Mouse (Mus musculus) liver, embryonic 16.5 days (tissue): Measurements from ENCODE around the gene Acsbg1. TPM values are rescaled to one million over a fixed set of nuclear protein-coding genes. Genes with fewer than 3 reads are reported as not detected.

Experiments used
- ATAC-seq: fragments of 200-750 bp; cut with Nextera tagmentation; 2 replicates; pipeline ENCODE4 v1.8.0; 2017; ENCODE audit warnings: low read depth, mild to moderate bottlenecking, moderate number of reproducible peaks, moderate library complexity
- H3K27ac ChIP-seq: fragments of 300-500 bp; sonication (generic); 2 replicates; pipeline ENCODE4 v1.5.1; 2014; ENCODE audit warnings: mild to moderate bottlenecking, low read length
- H3K27me3 ChIP-seq: fragments of 300-500 bp; sonication (generic); 2 replicates; pipeline ENCODE4 v1.6.1; 2014; ENCODE audit warnings: low read depth, low read length, mixed read lengths; ENCODE audit not compliant: control insufficient read depth, insufficient read depth
- H3K36me3 ChIP-seq: fragments of 300-500 bp; sonication (generic); 2 replicates; pipeline ENCODE4 v1.6.1; 2014; ENCODE audit warnings: mild to moderate bottlenecking; ENCODE audit not compliant: control insufficient read depth, insufficient read depth
- H3K4me1 ChIP-seq: fragments of 300-500 bp; sonication (generic); 2 replicates; pipeline ENCODE4 v1.6.1; 2014; ENCODE audit warnings: low read depth, low read length, mixed read lengths; ENCODE audit not compliant: control insufficient read depth
- H3K4me2 ChIP-seq: fragments of 300-500 bp; sonication (generic); 2 replicates; pipeline ENCODE4 v1.6.1; 2014; ENCODE audit warnings: low read depth, low read length, mixed read lengths
- H3K4me3 ChIP-seq: fragments of 300-500 bp; sonication (generic); 2 replicates; pipeline ENCODE4 v1.5.1; 2014; ENCODE audit warnings: low read depth, mild to moderate bottlenecking, low read length
- H3K9ac ChIP-seq: fragments of 300-500 bp; sonication (generic); 2 replicates; pipeline ENCODE4 v1.6.1; 2014; ENCODE audit warnings: low read depth, low read length
- H3K9me3 ChIP-seq: fragments of 300-500 bp; sonication (generic); replicated peaks from 2 replicates; pipeline ENCODE4 v1.6.1; 2016; ENCODE audit warnings: low read length; ENCODE audit not compliant: control insufficient read depth
- WGBS: fragments of 180-500 bp; shearing (Covaris S2); extraction: QIAGEN DNeasy Blood & Tissue Kit; methylation state at CpG from one replicate; pipeline ENCODE4 v1.1.7; 2014; ENCODE audit not compliant: insufficient replicate concordance; 5-methylcytosine and 5-hydroxymethylcytosine counted together
- polyA plus RNA-seq: library from polyadenylated mRNA; unstranded; fragments of >200 nt; fragmentation: Nextera tagmentation; extraction: Ambion mirVana; gene quantifications from 2 replicates; pipeline ENCODE4 v1.2.1, GENCODE M21; 2015

The Acsbg1 gene
- 0.06 and 0.24 TPM in 2 replicates for polyA plus RNA-seq

DNA sequence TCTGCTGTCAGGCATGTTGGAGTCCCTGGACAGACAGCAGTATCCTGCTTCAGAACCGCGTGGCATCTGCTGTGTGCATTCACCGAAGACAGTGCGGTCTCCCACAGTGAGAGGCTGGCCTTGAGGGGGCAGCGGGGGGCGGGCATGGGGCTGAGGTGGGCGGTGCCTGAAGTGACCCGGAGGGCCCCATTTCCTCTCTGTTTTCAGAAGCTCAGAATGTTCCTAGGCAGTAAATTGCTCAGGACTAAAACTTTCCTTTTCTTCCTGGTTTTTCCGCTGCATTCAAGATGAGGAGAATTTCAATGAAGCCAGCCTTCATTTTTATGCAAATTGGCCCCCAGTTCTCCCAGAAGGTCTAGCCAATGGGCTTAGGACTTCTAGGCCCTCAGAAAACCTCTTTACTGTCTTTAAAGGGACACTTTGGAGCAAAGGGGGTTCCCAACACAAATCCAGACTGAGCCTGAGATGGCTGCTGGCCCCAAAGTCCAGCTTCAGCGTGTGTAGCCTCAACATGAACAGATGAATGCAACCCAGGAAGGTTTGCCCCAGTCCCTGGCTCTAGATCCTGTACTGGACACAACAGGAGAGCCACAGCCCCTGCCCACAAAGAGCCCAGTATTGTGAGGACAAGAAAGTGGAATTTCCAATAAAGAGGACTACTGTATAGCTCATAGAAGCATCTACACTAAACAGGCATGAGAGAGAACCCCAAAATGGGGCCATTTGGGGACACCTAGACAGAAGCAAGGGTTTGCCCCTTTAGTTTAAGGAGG, at the start of gene Acsbg1:
Gene Acsbg1 (minus strand): TSS at position 266 of the 773 bp plus-strand sequence.
- Histone ChIP-seq H3K36me3 (no peaks in the 10 kb centered on the region), H3K4me1 (no peaks in the 10 kb centered on the region), H3K9me3 (no peaks in the 10 kb centered on the region; the same call in 1 of the 2 replicates), H3K9ac (no peak within 1 kb of the TSS), H3K27me3 (no peaks in the 10 kb centered on the region), H3K27ac (no peak within 1 kb of the TSS), H3K4me2 (no peak within 1 kb of the TSS), H3K4me3 (no peak within 1 kb of the TSS)
- 25% methylated on average over 10 of the region's 10 CpGs for WGBS
- ATAC-seq = no peak

DNA sequence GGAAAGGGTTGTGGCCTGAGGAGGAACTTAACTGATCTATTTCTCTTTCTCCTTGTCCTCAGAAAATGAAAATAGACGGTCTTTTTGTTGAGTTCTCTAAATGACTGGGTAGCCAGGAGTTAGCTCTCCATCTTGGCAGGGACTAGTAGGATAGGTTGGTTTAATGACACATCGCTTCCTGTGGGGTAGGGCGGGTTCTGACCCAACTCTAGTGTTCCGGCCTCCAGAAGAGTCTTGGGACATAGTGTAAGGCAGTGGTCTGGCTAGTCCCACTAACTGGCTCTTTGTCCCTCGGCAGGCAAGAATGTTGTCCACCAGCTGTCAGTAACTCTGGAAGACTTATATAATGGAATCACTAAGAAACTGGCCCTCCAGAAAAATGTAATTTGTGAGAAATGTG, 46.4 kb upstream of the Acsbg1 start:
- H3K4me2 ChIP-seq = no peak overlapping the region
- no peak overlapping the region for H3K9ac ChIP-seq
- H3K36me3 ChIP-seq = peaks cover 32% of the 10 kb centered on the region
- H3K4me1 ChIP-seq = peaks cover 25% of the 10 kb centered on the region
- H3K4me3 ChIP-seq = no peak overlapping the region
- H3K27me3 ChIP-seq = no peaks in the 10 kb centered on the region
- 72% methylated on average over 5 of the region's 5 CpGs for WGBS
- no peaks in the 10 kb centered on the region for H3K9me3 ChIP-seq
- H3K27ac ChIP-seq = no peak overlapping the region
- ATAC-seq = no peak

DNA sequence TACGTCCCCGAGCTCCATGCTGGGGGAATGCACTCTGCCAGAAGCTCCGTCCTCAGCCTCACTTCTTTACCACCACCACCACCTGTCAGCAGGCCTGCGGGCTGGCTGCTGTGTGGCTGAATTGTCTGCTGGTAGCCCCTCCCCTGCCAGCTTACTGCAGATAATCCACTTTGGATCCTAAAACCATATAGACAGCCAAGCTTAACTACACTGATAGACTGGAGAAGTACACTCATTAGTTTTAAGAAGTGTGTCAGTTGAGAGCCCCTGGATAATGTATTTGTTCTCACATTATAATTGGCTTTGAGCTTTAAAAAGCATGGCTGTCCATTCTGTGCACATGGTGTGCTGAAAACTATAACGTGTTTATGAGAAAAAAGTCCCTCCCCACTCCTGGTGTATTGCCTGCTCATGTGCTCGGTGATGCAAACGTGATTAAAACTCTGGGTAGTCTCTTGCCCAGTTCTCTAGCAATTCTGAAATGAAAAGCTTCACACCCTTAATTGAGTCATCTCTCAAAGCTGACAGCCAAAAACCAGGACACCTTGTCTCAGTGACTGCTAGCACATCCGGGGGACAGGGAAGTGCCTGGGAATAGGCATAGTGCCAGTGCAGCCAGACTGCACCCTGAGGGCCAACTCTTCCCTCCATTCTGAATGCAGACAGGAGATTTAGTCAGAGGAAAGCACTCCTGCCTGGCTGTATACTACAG, 45.8 kb upstream of the Acsbg1 start:
- no peak for ATAC-seq
- no peak overlapping the region for H3K4me3 ChIP-seq
- H3K27ac ChIP-seq = no peak overlapping the region
- WGBS = 62% methylated on average over 8 of the region's 8 CpGs
- H3K4me1 ChIP-seq = peaks cover 32% of the 10 kb centered on the region
- no peak overlapping the region for H3K4me2 ChIP-seq
- H3K9ac ChIP-seq = no peak overlapping the region
- H3K27me3 ChIP-seq = no peaks in the 10 kb centered on the region
- H3K36me3 ChIP-seq = peaks cover 29% of the 10 kb centered on the region
- H3K9me3 ChIP-seq = no peaks in the 10 kb centered on the region

DNA sequence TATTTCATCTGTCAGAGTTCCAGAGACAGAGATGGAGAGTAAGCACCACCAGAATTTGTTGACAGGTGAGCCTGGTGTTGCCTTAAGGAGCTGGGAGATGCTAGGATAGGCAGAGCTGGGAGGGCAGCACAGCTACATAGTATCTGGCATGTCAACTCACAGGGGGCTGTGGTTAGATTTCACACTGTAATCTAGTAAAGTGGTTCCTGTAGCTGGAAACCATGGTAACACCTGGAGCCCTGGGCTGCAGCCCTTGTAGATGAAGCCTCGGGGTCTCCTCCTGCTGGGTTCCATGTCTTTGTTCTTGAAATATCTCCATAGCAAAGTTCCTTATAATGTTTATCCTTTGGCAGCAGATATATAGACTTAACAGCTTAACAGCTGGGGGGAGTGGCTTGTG, 43.9 kb upstream of the Acsbg1 start:
- Histone ChIP-seq H3K4me1 (peaks cover 47% of the 10 kb centered on the region), H3K4me2 (no peak overlapping the region), H3K36me3 (peaks cover 22% of the 10 kb centered on the region), H3K9ac (no peak overlapping the region), H3K4me3 (no peak overlapping the region), H3K27me3 (peaks cover 3% of the 10 kb centered on the region; the same call in 1 of the 2 replicates), H3K9me3 (no peaks in the 10 kb centered on the region), H3K27ac (no peak overlapping the region; the same call in 1 of the 2 replicates)
- 19% methylated on average over 1 of the region's 1 CpGs for WGBS
- no peak for ATAC-seq

DNA sequence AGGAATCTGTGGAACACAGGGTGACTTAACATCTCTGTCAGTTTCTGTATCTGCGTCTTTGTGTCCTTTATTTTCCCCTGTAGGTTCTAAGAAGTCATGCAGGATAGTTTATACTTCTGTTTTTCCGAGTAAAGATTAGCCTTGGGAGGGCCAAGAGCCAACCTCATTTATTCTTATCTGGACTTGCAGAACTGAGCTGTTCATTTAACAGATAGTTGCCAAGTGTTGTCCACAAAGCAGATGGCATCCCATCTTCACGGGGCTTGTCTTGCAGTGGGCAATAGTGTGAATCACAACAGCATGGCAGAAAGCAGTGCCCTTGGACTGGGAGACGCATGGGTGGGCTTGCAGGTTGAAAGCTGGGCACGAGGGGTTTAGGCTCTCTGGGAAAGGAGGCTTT, 42.7 kb upstream of the Acsbg1 start:
- H3K4me3 ChIP-seq = peak overlapping the region; percentile 29
- peak; percentile 76 for ATAC-seq
- H3K27me3 ChIP-seq = peaks cover 13% of the 10 kb centered on the region; the same call in 1 of the 2 replicates
- WGBS = 23% methylated on average over 5 of the region's 5 CpGs
- peak overlapping the region; percentile 35 for H3K9ac ChIP-seq
- H3K36me3 ChIP-seq = peaks cover 12% of the 10 kb centered on the region; the same call in 1 of the 2 replicates
- H3K27ac ChIP-seq = peak overlapping the region; percentile 91
- H3K9me3 ChIP-seq = no peaks in the 10 kb centered on the region
- peak overlapping the region; percentile 73 for H3K4me2 ChIP-seq
- peaks cover 51% of the 10 kb centered on the region for H3K4me1 ChIP-seq

DNA sequence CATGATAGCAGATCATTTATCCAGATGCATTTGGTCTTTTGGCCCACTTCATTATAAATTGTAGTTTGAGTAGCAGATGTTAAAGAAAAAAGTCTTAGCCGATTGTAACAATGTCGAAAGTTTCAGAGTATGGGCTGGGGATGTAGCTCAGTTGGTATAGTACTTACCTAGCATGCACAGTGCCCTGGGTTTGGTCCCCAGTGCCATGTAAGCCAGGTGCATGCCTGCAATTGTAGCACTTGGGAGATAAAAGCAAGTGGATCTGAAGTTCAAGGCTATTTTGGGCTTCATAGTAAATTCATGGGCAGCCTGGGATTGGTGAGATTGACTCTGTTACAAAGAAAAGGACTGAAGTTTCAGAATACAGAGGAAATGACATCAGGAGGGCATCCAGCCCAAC, 40.9 kb upstream of the Acsbg1 start:
- ATAC-seq = no peak
- H3K36me3 ChIP-seq = no peaks in the 10 kb centered on the region; the same call in 1 of the 2 replicates
- peak overlapping the region; percentile 73 for H3K4me2 ChIP-seq
- 77% methylated on average over 2 of the region's 2 CpGs for WGBS
- no peaks in the 10 kb centered on the region for H3K9me3 ChIP-seq
- peak overlapping the region; percentile 17; the same call in 1 of the 2 replicates for H3K9ac ChIP-seq
- H3K27me3 ChIP-seq = peaks cover 19% of the 10 kb centered on the region; the same call in 1 of the 2 replicates
- no peak overlapping the region for H3K4me3 ChIP-seq
- H3K4me1 ChIP-seq = peaks cover 57% of the 10 kb centered on the region
- peak overlapping the region; percentile 91 for H3K27ac ChIP-seq

DNA sequence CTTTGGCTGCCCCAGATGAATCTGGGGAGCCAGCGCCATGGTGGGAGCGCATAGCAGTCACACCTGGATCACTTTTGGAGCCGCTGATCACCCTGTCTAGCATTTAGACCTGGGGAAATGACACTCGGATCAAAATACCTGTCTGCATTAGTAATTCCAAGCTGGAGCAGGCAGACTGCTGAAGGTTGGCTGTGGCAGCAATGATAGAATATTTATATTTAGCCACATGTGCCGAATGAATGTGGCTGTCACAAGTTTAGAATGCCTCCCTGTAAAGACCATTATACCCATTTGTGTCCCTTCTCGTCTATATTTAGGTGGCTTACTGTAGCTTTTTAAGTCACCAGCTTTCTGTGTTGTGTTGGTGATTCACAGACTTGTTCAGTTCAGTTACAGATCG, 39.1 kb upstream of the Acsbg1 start:
- Histone ChIP-seq H3K36me3 (no peaks in the 10 kb centered on the region), H3K27me3 (peaks cover 19% of the 10 kb centered on the region; the same call in 1 of the 2 replicates), H3K4me1 (peaks cover 66% of the 10 kb centered on the region), H3K9me3 (0 out of 2 replicates have a peak, but pooled peaks cover 2% of the 10 kb centered on the region), H3K9ac (peak overlapping the region; percentile 89), H3K4me2 (peak overlapping the region; percentile 73), H3K4me3 (peak overlapping the region; percentile 82), H3K27ac (peak overlapping the region; percentile 94; the same call in 1 of the 2 replicates)
- no peak for ATAC-seq
- 72% methylated on average over 7 of the region's 7 CpGs for WGBS

DNA sequence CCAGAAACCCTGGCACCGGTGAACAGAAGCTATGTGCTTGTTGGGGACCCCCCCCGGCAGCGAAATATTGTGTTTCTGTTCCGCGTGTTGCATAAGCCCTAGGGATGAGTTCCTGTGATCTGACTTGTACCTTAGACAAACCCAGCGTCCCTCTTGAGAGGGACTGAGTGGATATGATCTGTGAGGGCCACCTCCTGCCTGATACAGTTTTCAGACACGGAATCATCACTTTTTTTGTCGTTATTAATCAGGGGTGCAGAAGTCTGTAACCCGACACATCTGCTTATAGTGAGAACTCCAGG, 38.5 kb upstream of the Acsbg1 start:
- 0 out of 2 replicates have a peak, but pooled peaks cover 2% of the 10 kb centered on the region for H3K9me3 ChIP-seq
- H3K4me2 ChIP-seq = peak overlapping the region; percentile 73
- ATAC-seq = no peak
- peaks cover 19% of the 10 kb centered on the region; the same call in 1 of the 2 replicates for H3K27me3 ChIP-seq
- peaks cover 60% of the 10 kb centered on the region for H3K4me1 ChIP-seq
- WGBS = 20% methylated on average over 9 of the region's 9 CpGs
- H3K9ac ChIP-seq = peak overlapping the region; percentile 89
- peak overlapping the region; percentile 94 for H3K27ac ChIP-seq
- H3K4me3 ChIP-seq = peak overlapping the region; percentile 82
- no peaks in the 10 kb centered on the region for H3K36me3 ChIP-seq
